Mouse (Mus musculus) forebrain, embryonic 12.5 days (tissue): ENCODE data around the gene Psmd13. TPM values are rescaled to one million over a fixed set of nuclear protein-coding genes. Genes with fewer than 3 reads are reported as not detected.
A peak's percentile ranks its signal among the peaks of the same experiment; 100 is the strongest.

Source experiments
- ATAC-seq: fragments of 200-750 bp; cut with Nextera tagmentation; 2 replicates; pipeline ENCODE4 v1.8.0; 2017; ENCODE audit warnings: moderate TSS enrichment; ENCODE audit not compliant: low FRiP score
- H3K27ac ChIP-seq: fragments of 300-500 bp; sonication (generic); 2 replicates; pipeline ENCODE4 v1.5.1; 2016; ENCODE audit warnings: mild to moderate bottlenecking
- H3K27me3 ChIP-seq: fragments of 300-500 bp; sonication (generic); 2 replicates; pipeline ENCODE4 v1.6.1; 2016; ENCODE audit warnings: mild to moderate bottlenecking
- H3K36me3 ChIP-seq: fragments of 300-500 bp; sonication (generic); replicated peaks from 2 replicates; pipeline ENCODE4 v1.6.1; 2016; ENCODE audit warnings: mild to moderate bottlenecking
- H3K4me1 ChIP-seq: fragments of 300-500 bp; sonication (generic); 2 replicates; pipeline ENCODE4 v1.6.1; 2016
- H3K4me2 ChIP-seq: fragments of 300-500 bp; sonication (generic); 2 replicates; pipeline ENCODE4 v1.6.1; 2016; ENCODE audit warnings: mild to moderate bottlenecking, moderate library complexity
- H3K4me3 ChIP-seq: fragments of 300-500 bp; sonication (generic); replicated peaks from 2 replicates; pipeline ENCODE4 v1.5.1; 2016; ENCODE audit warnings: mild to moderate bottlenecking
- H3K9ac ChIP-seq: fragments of 300-500 bp; sonication (generic); 2 replicates; pipeline ENCODE4 v1.6.1; 2016; ENCODE audit warnings: mild to moderate bottlenecking
- H3K9me3 ChIP-seq: fragments of 300-500 bp; sonication (generic); 2 replicates; pipeline ENCODE4 v1.6.1; 2016
- WGBS: fragments of 180-500 bp; shearing (Covaris S2); methylation state at CpG from one replicate; pipeline ENCODE4 v1.1.7; 2016; 5-methylcytosine and 5-hydroxymethylcytosine counted together
- polyA plus RNA-seq: library from polyadenylated mRNA; unstranded; fragments of >200 nt; fragmentation: Nextera tagmentation; extraction: Ambion mirVana; gene quantifications from 2 replicates; pipeline ENCODE4 v1.2.1, GENCODE M21; 2016

Gene Psmd13
- polyA plus RNA-seq, 1 experiment from 2014 or later = 307 TPM

- H3K36me3 ChIP-seq = no peaks in the 10 kb centered on the region
- no peaks in the 10 kb centered on the region for H3K4me1 ChIP-seq
- no peak overlapping the region for H3K9ac ChIP-seq
- no peak overlapping the region for H3K27ac ChIP-seq
- no peak for ATAC-seq
- H3K4me3 ChIP-seq = no peak overlapping the region
- no peak overlapping the region for H3K4me2 ChIP-seq
- no peaks in the 10 kb centered on the region for H3K9me3 ChIP-seq
- whole genome bisulfite sequencing = 88% methylated on average over 8 of the region's 8 CpGs
- peaks cover 8% of the 10 kb centered on the region for H3K27me3 ChIP-seq
These were observed 32.4 kb downstream of the Psmd13 start for GRCm38 (mm10) chr7:140914031-140914690.

GRCm38 (mm10) chr7:140919911-140920310 lies 38.1 kb downstream of the Psmd13 start:
- WGBS = 80% methylated on average over 4 of the region's 4 CpGs
- Histone ChIP-seq H3K4me3 (no peak overlapping the region), H3K27me3 (peaks cover 66% of the 10 kb centered on the region), H3K4me1 (peaks cover 17% of the 10 kb centered on the region), H3K9ac (no peak overlapping the region), H3K36me3 (no peaks in the 10 kb centered on the region), H3K9me3 (no peaks in the 10 kb centered on the region), H3K27ac (no peak overlapping the region), H3K4me2 (no peak overlapping the region)
- ATAC-seq = no peak

GRCm38 (mm10) chr7:140920418-140921029 lies 38.8 kb downstream of the Psmd13 start, which contains the start of gene Nlrp6:
TSS of gene Nlrp6 (plus strand) at chr7:140920902.
- ATAC-seq = no peak
- Histone ChIP-seq H3K36me3 (no peaks in the 10 kb centered on the region), H3K4me3 (no peak within 1 kb of the TSS), H3K27me3 (peaks cover 72% of the 10 kb centered on the region), H3K9me3 (no peaks in the 10 kb centered on the region), H3K9ac (no peak within 1 kb of the TSS), H3K4me1 (peaks cover 17% of the 10 kb centered on the region), H3K4me2 (peak within 1 kb of the TSS; percentile 90; the same call in 1 of the 2 replicates), H3K27ac (no peak within 1 kb of the TSS)
- 82% methylated on average over 8 of the region's 8 CpGs for WGBS

GRCm38 (mm10) chr7:140921225-140921975 lies 39.6 kb downstream of the Psmd13 start:
- Histone ChIP-seq H3K9ac (no peak overlapping the region), H3K9me3 (no peaks in the 10 kb centered on the region), H3K36me3 (no peaks in the 10 kb centered on the region), H3K4me3 (no peak overlapping the region), H3K4me1 (peaks cover 17% of the 10 kb centered on the region), H3K27me3 (peaks cover 77% of the 10 kb centered on the region), H3K4me2 (peak overlapping the region; percentile 90), H3K27ac (no peak overlapping the region)
- ATAC-seq = no peak
- 29% methylated on average over 22 of the region's 22 CpGs for WGBS

GRCm38 (mm10) chr7:140922398-140923069 lies 40.8 kb downstream of the Psmd13 start:
- ATAC-seq = peak; percentile 49; the same call in 1 of the 2 replicates
- no peaks in the 10 kb centered on the region for H3K36me3 ChIP-seq
- H3K9me3 ChIP-seq = no peaks in the 10 kb centered on the region
- peak overlapping the region; percentile 90 for H3K4me2 ChIP-seq
- peak overlapping the region; percentile 48 for H3K9ac ChIP-seq
- H3K27me3 ChIP-seq = peaks cover 77% of the 10 kb centered on the region
- H3K4me3 ChIP-seq = peak overlapping the region; percentile 46
- WGBS = under 1% methylated on average over 49 of the region's 49 CpGs
- peaks cover 17% of the 10 kb centered on the region for H3K4me1 ChIP-seq
- no peak overlapping the region for H3K27ac ChIP-seq

GRCm38 (mm10) chr7:140923070-140923775 lies 41.5 kb downstream of the Psmd13 start:
- peak overlapping the region; percentile 46 for H3K4me3 ChIP-seq
- peaks cover 77% of the 10 kb centered on the region for H3K27me3 ChIP-seq
- H3K27ac ChIP-seq = no peak overlapping the region
- no peaks in the 10 kb centered on the region for H3K9me3 ChIP-seq
- no peaks in the 10 kb centered on the region for H3K36me3 ChIP-seq
- WGBS = 19% methylated on average over 30 of the region's 30 CpGs
- H3K4me2 ChIP-seq = peak overlapping the region; percentile 90
- no peak for ATAC-seq
- peak overlapping the region; percentile 48; the same call in 1 of the 2 replicates for H3K9ac ChIP-seq
- peaks cover 17% of the 10 kb centered on the region for H3K4me1 ChIP-seq

GRCm38 (mm10) chr7:140927181-140927580 lies 45.4 kb downstream of the Psmd13 start:
- Histone ChIP-seq H3K27ac (no peak overlapping the region), H3K4me2 (no peak overlapping the region), H3K9me3 (no peaks in the 10 kb centered on the region), H3K36me3 (no peaks in the 10 kb centered on the region), H3K27me3 (peaks cover 41% of the 10 kb centered on the region), H3K4me1 (peaks cover 13% of the 10 kb centered on the region), H3K4me3 (no peak overlapping the region), H3K9ac (no peak overlapping the region)
- ATAC-seq = no peak
- WGBS = 92% methylated on average over 6 of the region's 6 CpGs

GRCm38 (mm10) chr7:140938436-140938835 lies 56.7 kb downstream of the Psmd13 start:
- H3K9me3 ChIP-seq = no peaks in the 10 kb centered on the region
- no peak overlapping the region for H3K4me2 ChIP-seq
- peaks cover 16% of the 10 kb centered on the region for H3K4me1 ChIP-seq
- 45% methylated on average over 3 of the region's 3 CpGs for WGBS
- no peak overlapping the region for H3K27ac ChIP-seq
- H3K4me3 ChIP-seq = no peak overlapping the region
- H3K36me3 ChIP-seq = no peaks in the 10 kb centered on the region
- no peak for ATAC-seq
- no peak overlapping the region for H3K9ac ChIP-seq
- peaks cover 4% of the 10 kb centered on the region; the same call in 1 of the 2 replicates for H3K27me3 ChIP-seq

GRCm38 (mm10) chr7:140938896-140939295 lies 57.1 kb downstream of the Psmd13 start:
- peaks cover 4% of the 10 kb centered on the region; the same call in 1 of the 2 replicates for H3K27me3 ChIP-seq
- H3K4me3 ChIP-seq = no peak overlapping the region
- no peak overlapping the region for H3K4me2 ChIP-seq
- H3K9ac ChIP-seq = no peak overlapping the region
- no peak overlapping the region for H3K27ac ChIP-seq
- peaks cover 16% of the 10 kb centered on the region for H3K4me1 ChIP-seq
- H3K36me3 ChIP-seq = no peaks in the 10 kb centered on the region
- no peak for ATAC-seq
- 26% methylated on average over 2 of the region's 2 CpGs for WGBS
- no peaks in the 10 kb centered on the region for H3K9me3 ChIP-seq

GRCm38 (mm10) chr7:140939669-140940171 lies 58.0 kb downstream of the Psmd13 start:
- Histone ChIP-seq H3K36me3 (no peaks in the 10 kb centered on the region; the same call in 1 of the 2 replicates), H3K27ac (no peak overlapping the region), H3K9me3 (no peaks in the 10 kb centered on the region), H3K9ac (no peak overlapping the region), H3K4me1 (peaks cover 16% of the 10 kb centered on the region), H3K4me3 (no peak overlapping the region), H3K4me2 (no peak overlapping the region), H3K27me3 (peaks cover 4% of the 10 kb centered on the region; the same call in 1 of the 2 replicates)
- ATAC-seq = no peak
- WGBS = 13% methylated on average over 8 of the region's 8 CpGs
